Mouse (Mus musculus) cerebellum, adult 18-20 months (tissue): ENCODE results near the gene Lyl1.
"Not testable (repeated sequence)": the region's sequence is repeated elsewhere in the genome, so short reads cannot be mapped to it uniquely, and the experiment has no call there.

Experiments
- DNase-seq, 2 experiments: peaks; one replicate each; pipeline ENCODE4 v3.0.0; 2021

Gene Lyl1

DNA sequence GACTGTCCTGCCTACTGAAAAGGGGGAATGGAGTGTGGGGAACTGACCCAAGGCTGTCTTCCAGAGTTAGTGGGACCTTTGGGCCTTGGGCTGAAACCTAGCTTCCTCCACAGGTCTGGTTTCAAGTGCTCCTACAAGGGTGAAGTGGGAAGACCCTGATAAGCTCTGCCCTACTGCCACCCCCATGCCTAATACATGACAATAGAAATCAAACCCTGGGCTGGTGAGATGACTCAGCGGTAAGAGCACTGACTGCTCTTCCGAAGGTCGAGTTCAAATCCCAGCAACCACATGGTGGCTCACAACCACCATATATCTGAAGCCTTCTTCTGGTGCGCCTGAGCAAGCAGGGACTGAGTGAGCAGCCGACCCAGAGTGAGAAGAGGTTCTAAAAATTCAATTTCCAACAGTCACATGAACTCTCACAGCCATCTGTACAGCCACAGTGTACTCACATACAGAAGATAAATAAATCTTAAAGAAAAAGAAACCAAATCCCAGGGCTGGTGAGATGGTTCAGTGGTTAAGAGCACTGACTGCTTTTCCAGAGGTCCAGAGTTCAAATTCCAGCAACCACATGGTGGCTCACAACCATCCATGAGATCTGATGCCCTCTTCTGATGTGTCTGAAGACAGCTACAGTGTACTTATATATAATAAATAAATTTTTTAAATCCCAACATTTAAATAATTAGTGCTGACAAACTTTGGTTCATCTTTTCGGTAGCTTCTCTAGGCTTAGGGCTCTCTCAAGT lies 32.3 kb upstream of the Lyl1 start:
- DNase-seq: no peak

DNA sequence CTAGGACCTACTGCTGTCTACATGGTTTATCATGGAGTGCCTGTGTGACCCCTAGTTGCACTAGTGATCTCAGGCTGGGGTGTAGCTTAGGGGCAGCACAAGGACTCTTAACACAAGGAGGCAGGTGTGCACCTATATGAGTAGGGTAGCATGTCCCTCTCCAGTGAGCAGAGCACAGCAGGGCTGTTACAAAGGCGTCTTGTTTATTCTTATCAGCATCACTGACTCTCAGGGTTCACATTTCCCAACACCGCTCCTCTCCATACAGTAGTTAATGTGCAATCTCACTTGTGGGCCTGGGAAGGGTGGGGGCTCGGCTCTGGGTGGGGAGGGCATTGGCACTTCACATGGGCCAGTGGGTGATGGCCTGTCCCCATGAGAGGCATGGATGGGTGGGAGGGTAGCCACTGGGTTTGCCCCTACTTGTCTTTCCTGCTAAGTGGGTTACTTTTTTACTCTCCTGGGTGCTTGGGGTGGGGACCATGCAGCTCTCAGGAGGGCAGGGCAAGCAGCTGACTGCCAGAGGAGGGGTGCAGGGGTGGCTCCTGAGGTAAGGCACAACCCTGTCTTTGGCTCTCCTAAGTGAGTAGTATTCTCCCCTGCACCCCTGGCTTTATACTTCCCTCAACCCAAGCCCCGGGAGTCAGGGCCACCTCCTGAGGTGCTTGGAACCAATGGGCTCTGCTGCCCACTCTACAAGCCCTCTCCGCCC lies 30.8 kb upstream of the Lyl1 start:
- DNase-seq: not testable (repeated sequence)

DNA sequence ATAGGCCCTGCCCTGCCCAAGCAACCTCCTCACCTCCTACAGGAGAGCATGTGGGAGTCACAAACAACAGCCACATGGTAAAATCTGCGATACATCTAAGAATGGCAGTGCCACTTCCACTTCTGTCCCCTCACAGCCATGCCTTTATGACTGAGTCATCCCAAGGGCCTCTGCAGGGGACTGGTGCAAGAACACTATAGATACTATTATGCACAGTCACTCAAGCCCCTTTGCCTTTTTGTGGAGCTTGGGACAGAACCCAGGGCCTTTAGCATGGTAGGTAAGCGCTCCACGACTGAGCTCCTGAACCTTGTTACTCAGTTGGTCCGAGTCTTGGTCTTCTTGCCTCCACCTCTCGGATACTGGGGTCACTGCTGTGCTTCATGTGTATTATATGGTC lies 24.0 kb upstream of the Lyl1 start:
- no peak for DNase-seq

DNA sequence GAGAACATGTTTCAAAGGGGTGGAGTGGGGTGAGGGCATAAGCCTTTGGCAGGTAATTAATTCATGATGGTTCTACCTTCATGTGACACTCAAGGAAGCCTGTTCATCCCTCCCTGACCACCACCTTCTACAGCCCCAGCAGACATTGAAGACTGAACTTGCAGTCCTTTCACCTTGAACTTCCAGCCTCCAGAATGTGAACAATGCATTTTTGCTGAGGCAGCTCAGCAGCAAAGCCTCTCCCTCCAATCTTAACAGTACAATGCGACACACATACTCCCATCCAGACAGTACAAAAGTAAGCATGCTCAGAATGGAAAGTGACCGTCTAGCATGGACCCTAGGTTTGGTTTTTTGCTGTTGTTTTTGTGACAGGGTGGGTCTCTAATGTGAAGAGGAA lies 19.8 kb upstream of the Lyl1 start:
- no peak for DNase-seq

DNA sequence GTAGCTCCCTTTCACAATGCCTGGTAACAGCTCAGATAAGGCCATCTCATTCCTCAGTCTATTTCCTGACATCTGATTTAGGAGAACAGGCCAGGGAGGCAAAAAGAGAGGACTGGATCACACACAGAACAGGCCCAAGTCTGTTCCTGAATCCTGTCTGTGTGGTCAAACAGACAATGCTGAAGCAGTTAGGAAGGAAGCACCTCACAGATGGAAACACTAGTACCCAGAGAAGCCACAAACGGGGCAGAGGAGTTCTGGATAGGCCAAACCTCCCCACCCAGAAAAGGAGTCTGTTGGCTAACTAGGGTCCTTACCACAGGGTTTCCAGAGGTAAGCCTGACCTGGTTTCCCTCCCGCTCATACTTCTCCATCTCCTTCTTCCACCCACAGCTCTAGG lies 19.0 kb upstream of the Lyl1 start:
- DNase-seq: no peak

DNA sequence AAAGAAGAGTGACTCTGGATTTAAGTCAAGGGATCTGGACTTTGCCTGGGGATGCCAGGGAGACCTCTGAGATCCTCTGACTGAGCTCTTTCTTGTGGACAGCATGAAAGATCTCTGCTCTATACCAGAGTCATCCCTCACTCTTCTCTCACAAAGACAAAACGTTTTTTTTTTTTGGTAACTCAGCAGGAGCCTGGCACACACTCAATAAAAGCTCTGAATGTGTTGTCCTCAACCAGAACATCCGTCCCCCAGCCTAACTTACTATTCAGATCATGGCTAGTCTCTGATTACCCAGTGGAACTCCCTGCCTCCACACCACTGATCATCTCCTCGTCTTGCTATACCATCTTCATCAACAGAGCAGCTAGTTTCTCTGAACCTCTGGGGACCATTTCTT lies 16.7 kb upstream of the Lyl1 start:
- no peak for DNase-seq

DNA sequence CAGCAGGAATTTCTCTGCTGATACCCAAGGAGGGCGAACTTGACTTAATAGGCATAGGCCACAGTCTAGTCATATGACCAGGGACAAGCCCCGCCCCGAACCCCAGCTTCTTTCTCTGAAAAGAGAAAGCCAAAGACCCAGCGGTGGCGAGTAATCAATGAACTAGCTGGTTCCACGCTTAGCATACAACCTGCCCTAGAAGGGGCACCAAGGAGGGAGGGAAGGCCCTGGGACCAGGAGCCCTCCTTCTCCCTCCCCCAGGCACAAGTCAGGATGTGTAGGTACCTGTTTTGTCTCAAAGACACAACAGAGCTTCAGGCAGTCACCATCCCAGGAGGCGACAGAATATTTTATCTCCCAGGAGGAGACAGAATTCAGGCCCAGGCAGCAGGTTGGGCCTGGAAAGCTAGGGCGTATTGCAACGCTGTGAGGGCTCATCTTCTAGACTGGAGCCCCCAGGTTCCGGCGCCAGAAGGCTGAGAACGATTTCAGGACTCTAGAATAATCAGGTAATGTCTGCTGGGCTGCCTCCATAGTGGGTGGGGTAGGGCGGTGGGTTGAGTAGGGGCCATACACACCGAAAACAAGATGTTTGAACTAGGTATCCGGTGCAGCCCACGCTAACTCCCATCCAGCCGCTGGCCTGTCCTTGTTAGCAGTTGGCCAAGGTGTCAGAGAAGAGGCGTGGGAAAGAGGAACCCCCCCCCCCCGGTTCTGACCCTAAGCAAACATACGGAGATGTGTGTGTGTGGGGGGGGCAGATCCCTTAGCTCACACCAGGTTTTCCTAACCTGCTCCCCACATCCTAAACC lies 14.9 kb upstream of the Lyl1 start, which contains the start of gene Trmt1:
TSS of gene Trmt1 (plus strand) at position 117 of the 812 bp plus-strand sequence.
- DNase-seq: peak in 1 of 2 experiments; percentile 50

DNA sequence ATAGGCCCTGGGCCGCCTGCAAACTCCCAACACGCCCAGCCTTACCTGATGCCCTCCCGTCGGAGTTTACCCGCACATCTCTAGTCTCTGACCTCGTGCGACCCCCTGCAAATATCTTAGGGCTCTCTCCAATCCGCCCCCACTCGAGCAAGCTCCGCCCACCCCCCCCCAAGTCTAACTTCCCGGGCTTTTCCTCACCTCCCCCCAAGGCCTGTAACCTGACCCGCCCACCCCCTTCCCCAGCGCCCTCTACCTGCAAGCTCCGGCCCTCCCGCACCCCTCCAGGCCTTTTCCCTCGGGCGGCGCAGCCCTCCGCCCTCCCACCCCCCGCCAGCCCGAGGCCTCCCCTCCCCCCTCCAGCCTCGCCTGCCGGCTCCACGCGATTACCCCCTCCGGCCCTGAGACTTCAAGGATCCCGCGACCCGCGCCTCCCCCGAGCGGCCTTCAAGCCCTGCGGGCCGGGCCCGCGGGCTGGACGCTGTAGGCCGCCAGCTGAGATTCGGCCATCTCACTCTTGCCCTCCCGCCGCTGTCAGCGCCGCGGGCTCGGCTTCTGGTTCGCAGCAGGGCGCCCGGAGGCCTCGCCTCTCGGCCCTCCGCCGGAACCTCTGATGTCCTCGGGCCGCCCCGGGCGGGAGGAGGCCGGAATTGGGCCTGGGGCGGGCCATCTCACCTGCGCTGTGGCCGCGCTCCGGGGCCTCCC lies 14.1 kb upstream of the Lyl1 start:
- DNase-seq: no peak

DNA sequence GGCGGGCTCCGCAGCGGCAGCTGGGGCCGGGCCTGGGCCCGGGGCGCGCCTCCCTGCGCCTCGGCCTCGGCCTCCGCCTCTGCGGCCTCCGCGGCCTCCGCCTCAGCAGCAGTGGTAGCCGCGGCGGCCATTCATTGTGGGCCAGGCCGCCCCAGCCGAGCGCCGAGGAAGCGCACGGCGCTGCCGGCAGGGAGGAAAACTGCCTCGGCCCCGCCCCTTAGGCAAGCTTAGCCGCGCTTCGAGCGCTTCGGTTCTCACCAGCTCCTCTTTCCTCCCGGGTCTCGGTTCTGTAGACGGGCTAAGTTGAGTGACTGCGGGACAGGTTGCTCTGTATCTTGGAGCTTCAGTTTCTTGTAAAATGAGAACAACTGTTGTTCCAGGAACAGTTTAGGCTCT lies 13.6 kb upstream of the Lyl1 start, which contains the start of gene Nacc1:
TSS of gene Nacc1 (minus strand) at position 158 of the 396 bp plus-strand sequence.
- peak; percentile 92 to 93 for DNase-seq

DNA sequence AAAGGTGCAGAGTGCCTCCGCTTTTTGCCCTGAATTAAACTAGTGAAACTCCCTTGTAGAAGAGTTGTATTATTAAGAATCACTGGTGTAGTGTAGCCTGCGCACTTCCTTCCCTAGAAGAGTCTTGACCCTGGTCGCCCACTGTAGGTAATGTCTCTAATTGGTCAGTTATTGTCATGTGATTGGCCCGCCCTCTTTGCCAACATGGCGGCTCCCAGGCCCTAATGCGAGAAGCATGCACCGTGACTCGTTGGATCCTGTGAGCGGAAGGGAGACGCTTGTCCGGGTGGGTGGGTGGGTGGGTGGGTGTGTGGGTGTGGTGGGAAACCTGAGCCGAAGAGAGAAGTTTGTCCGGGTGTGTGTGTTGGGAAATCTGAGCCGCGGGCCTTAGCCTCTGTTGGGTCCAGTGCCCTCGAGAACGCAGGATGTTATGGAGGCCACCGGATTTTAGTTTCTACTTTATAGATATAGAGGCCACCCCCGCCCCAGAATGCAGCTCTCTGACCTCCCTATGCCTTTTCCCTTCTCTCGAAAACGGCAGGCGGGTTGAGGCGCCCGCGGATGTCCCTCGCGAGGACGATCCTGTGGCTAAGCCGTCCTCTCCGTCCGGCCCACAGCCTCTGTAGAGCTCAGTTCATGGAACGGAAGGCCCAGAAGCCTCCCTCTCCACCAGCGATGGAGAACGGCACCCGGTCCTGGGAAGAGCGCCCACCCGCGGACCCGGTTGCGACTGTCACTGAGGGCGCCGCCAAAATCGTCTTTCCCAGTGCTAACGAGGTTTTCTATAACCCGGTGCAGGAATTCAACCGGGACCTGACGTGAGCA lies 12.0 kb upstream of the Lyl1 start:
- DNase-seq: peak; percentile 93 to 95

DNA sequence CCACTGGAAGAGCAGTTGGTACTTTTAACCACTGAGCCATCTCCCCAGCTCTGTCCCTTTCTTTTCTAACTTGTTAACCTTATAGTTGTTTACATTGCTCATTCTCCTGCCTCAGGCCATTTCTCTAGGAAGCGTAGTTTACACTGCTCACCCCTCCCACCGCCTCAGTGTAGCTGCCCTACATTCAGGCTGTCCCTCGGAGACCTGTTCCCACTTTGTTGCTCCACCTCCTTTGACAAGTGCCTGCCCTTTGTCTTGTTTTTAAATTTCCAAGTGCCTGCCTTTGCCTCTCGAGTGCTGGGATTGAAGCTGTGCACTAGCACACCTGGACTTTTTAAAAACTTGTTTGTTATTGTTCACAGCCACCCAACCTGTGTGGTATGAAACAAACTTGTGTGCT lies 7.9 kb upstream of the Lyl1 start:
- DNase-seq: no peak

DNA sequence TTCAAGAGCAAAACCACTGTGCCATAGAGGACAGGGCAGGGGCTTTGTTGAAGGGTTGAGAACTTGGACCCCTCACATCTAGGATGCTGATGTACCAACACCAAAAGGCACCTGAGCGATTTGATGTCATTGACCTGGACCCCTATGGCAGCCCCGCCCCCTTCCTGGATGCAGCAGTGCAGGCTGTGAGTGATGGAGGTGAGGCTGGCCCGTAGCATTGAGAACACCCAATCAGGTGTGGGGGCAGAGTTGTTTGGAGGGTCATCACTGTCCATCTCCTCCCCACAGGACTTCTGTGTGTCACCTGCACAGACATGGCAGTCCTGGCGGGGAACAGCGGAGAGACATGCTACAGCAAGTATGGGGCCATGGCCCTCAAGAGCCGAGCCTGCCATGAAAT lies 6.1 kb upstream of the Lyl1 start:
- DNase-seq: no peak

DNA sequence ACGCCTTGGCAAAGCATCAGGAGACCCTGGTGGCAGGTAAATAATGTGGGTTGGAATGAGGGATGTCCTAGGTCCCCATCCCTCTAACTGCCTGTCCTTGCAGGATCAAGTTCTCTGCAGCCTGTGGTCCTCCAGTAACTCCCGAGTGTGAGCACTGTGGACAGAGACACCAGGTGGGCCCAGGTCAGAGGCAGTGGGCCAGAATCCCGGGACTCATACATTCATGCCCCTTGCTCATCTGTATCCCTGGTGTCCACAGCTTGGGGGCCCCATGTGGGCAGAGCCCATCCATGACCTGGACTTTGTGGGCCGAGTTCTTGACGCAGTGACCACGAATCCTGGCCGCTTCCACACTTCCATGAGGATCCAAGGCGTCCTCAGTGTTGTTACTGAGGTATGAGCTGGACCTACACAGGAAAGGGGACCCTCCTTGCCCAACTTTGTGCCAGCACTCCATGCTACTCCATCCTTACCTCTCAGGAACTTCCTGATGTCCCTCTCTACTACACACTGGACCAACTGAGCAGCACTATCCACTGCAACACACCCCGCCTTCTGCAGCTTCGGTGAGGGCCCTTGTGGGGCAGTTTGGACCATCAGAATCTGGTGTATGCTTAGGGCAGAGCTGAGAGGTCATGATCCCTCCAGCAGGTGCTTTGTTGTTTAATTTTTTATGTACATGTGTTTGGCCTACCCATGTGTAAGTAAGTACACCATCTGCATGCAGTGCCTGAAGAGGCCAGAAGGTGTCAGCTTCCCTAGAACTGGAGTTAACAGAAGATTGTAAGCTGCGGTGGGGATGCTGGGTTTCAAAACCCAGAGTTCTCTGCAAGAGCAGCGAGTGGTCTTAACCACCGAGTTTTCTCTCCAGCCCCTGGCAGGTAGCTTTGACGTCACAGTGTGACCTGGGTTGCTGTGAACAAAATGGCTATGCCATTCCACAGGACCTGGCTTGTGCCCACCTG lies 3.8 kb upstream of the Lyl1 start:
- peak in 1 of 2 experiments; percentile 53 for DNase-seq

DNA sequence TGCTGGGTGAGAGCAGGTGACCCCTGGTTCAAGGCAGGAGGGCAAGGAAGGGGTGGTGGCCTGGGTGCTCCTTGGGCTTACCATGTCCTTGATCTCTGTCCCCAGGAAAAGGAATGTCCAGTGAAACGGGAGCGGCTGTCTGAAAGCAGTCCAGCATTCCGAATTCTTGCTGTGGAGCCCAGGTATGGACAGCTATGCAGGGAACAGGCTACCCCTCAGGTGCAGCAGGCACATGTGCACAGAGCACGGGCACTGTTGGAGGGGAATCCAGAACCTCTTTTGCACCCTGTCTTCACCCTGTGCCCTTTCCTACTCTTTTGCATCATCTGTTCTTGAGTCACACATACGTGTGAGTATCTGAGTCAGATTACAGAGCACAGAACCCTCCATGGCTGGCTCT lies 3.0 kb upstream of the Lyl1 start:
- no peak for DNase-seq

DNA sequence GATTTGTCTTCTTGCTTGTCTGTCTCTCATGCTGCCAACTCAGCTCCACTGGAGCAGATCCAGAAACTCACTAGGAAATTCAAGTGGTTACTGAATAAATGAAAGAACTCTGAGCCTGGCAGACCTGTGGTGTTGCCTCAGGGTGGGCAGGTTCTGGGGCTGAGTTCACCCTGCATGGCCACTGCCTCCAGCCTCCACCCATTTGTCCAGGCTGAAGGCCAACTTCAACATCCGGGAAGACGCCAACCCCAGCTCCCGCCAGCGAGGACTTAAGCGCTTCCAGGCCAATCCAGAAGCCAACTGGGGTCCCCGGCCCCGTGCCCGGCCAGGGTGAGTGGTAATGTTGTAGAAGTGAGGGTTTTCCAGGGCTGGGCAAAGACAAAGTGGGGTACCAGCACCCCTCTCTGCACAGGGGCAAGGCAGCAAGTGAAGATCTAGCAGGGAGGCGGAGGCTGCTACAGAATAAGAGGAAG lies 2.3 kb upstream of the Lyl1 start:
- DNase-seq: no peak

DNA sequence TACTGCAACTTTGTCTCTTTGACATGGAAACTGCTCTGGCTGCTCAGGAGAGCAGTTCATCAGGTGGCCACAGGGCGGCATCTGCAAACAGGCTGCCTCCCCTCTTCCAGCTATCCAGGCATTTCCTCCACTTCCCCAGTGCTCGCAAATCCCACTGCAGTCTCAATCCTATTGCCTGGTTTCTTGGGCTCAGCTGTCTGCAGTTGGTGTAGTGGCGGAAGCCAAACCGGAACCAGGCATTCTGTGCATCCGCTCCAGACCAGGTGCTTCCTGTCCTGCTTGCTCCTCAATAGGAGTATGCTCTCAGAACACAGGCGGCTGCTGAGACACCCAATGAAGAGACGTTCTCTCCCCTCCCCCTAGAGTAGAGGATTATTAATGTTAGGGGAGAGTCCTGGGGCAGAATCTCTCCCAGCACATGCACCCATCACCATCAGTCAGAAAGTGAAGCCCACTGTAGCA lies 1.4 kb upstream of the Lyl1 start:
- DNase-seq: peak; percentile 65

DNA sequence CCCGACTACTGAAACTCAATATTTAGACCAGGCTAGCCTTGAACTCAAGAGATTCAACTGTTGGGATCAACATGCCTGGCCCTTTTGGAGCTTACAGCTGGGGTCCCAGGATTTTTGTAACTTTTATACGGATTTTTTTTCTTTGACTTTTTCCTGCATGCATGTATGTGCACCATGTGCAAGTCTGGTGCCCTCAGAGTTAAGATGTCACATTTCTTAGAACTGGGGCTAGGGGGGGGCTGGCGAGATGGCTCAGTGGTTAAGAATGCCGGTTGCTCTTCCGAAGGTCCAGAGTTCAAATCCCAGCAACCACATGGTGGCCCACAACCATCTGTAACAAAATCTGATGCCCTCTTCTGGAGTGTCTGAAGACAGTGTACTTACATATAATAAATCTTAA lies 731 bp upstream of the Lyl1 start:
- DNase-seq: no peak

DNA sequence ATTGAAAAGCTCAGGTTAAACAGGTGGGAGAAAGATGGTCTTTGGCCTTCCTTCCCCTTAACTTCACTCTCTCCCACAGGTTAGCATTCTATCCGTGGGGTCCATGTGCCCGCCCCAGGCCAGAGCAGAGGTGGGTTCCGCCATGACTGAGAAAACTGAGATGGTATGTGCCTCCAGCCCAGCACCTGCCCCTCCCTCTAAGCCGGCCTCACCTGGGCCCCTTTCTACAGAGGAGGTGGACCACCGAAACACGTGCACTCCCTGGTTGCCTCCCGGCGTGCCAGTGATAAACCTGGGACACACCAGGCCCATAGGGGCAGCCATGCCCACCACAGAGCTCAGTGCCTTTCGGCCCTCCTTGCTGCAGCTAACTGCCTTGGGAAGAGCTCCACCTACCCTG lies 1.3 kb downstream of the Lyl1 start:
- no peak for DNase-seq

DNA sequence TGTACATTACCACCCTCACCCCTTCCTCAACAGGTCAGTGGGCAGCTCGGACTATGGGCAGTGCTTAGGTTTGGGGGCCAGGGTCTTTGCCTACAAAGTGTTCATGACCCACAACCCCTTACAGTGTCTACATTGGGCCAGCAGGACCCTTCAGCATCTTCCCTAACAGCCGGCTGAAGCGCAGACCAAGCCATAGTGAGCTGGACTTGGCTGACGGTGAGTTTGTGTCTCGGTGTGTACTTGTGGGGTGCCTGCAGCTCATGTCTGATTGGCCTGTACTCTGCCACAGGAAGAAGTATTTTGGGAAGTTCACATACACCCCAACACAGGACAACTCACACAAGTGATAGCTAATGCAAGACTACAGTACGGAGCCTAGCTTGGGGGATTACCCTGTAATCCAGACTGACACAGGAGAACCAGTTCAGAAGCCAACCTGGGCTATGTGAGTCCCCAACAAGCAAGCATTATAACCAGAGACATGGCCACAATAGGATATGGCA lies 1.8 kb downstream of the Lyl1 start:
- no peak for DNase-seq
